Mouse (Mus musculus) fat pad, adult 2 months (tissue): ENCODE measurements around the gene Trpv3.
"Not testable (repeated sequence)": the region's sequence is repeated elsewhere in the genome, so short reads cannot be mapped to it uniquely, and the experiment has no call there.

Experiments used
- DNase-seq: peaks from one replicate; pipeline ENCODE4 v3.0.0-alpha.2; 2011; ENCODE audit warnings: low read depth, low spot score; ENCODE audit errors: extremely low read depth

Trpv3 gene

DNA sequence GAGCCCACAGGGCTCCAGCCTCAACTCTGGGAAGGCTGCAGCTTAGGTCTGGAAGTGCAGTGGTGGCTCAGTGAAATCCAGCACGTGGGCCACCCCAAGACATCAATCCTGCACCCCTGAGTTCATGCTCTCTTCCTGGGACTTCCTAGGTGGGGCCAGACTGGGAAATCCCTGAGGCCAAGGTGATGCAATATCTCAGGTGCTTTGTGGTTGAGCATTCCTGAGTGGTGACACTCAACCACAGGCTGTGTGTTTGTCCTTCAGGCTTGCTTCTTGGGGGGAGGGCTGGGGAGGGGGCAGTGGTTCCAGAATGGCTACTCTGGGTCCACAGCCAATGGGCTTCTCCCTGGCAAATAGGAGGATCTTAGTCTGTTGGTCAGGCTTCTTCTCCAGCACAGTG lies 16.7 kb downstream of the Trpv3 start:
- no peak for DNase-seq

DNA sequence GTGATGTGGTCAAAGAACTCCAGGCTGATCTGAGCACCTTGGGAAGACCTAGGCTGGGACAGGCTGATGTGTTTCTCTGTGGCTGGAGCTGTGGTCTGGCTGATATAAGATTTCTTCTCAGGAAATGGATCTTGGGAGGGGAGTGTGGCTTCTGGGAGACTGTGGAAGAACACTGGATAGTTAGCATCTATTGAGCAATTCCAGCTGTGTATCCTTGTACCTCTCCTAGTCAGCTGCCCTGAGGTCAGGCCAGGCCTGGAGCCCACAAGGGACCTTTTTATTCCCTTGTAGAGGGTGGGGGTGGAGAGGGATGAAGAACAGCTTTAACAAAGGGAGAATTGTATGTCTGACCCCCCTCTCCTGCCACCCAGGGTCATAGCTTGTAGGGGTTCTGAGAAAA lies 17.2 kb downstream of the Trpv3 start:
- no peak for DNase-seq

DNA sequence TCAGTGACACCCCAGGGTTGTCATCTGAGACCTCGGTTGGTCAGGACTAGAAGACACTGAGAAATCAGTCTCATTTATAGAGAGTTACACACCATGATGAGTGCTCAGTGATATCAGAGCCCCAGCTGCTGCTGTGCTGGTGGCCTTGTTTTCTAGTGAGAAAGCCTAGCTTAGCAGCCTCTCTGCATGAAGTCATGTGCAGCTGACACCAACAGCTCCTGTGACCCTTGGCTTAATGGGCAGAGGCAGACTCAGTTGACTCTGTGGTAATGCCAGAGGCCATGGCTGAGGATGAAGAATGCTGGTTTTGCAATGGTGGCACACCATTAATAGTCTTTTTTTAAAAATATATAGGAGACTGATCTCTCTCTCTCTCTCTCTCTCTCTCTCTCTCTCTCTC lies 22.4 kb downstream of the Trpv3 start:
- DNase-seq, result no peak

DNA sequence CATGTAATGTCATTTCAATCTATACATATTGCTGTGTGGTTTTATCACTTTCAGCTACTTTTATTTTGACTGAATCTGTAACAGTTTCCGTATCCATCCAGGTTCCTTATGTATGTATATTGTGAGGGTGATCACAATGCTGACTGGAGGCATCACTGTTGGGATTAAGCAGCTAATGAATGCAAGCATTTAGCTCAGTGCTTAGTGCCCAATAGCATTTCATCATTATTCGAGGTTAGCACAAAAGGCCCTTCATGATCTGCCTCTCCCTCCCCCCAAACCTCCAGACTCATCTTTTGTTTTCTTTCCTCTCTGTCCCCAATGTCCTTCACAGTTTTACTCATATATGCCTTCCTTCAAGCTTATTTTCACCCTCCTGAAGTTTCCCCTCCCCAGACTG lies 35.9 kb downstream of the Trpv3 start:
- no peak for DNase-seq

DNA sequence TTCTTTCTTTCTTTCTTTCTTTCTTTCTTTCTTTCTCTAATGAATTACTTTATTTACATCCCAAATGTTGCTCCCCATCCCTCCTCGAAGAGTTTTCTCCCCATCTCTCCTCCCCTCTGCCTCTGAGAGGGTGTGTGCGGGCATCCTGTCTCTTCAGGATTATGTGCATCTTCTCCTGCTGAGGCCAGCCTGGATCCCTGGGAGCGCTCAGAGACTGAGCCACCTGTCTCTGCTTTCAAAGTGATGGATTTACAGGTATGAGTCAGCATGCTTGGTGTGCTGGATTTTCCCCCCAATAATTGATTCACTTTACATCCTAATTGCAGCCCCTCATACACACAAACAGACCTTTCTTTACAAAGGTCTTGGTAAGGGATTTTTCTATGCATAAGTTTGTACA lies 48.8 kb downstream of the Trpv3 start:
- no peak for DNase-seq

DNA sequence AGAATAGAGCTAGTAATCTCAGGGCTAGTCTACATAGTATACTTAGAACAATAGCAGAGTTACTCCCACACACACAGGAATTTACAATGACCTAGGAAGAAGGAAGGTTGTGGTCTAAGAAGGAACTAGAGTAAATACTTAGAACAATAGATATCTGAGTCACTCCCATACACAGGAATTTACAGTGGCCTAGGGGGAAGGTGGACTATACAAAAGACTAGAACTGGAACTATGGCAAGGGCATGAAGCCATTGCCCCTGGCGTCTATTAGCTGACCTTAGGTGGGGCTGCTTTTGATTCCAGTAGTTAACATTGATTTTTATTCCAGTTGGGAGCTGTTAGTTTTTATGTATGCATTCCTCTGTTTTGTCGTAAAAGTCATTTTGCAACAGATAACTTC lies 51.4 kb downstream of the Trpv3 start:
- DNase-seq, result peak; percentile 3

DNA sequence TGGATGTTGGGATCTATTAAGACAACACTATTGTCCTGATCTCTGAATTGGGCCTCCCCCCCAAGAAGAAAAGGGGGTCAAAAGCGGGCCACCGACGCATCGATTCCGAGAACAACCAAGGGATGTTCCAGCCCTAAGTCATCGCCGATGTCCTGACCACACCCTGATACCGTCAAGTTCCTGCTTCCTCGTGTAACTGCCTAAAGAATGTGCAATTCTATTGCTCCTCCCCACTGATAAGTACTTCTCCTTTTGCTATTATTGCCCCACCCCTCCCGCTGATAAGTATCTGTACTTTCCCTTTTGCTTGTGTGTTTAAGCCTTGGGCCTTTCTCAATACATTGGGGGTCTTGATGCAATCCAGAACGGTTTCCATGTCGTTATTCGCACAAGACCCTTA lies 53.9 kb downstream of the Trpv3 start:
- not testable (repeated sequence) for DNase-seq

DNA sequence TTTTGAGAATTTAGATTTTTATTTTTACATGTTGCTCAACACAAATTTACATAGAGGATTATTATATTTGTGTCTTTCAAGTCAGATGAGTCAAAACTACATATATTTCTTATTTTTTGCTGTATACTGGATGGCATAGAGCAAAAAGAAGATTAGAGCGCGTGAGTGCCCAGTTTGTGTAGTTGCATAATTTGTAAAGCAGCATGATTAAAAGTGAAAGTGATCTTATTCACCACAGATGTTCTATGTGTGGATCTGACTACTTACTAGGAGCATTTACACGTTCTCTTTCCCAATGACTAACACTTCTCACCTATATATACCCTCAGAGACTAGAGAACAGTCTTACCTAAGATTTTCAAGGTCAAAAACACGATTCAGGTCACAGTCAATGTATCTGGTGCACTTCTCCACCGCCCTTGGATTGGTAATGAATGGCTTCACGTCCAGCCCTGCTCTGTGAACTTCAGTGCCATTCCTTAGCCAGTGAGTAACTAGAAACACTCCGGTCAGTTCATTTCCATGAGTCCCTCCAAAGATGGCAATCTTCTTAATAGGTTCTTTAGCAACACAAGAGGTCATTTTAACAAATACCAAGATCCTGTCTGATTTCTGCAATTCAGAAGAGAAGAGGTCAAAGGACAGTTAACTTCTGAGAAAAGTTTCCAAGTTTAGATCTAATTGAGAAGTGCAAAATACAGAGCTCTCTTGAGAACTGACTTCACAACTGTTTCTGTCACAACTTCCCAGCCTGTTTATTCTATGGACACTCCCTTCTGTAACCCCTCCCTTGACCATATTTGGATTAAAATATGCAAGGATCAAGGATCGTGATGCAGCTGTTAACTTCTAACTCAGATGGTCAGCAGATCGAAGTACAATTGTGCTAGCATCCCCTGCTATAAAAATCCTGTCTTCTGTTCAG lies 57.0 kb downstream of the Trpv3 start:
- DNase-seq, result no peak

DNA sequence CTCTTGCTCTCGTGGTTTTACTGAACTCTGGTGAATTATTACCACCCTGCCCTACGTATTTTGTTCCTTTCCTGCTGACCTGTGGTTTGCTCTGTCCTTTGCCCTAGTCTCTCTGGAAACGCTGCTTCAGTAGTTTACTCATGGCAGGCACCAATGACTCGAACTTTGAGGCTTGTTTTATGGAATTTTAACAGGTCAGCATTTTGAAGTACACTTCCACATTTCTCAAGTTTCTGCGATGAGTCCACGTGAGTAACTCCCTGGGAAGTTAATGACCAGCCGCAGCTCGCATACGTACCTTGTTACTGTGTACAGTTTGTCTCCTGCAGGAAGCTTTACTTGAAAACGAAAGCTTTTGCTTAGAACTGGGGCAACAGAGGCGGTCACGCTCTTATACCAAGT lies 59.3 kb downstream of the Trpv3 start:
- no peak for DNase-seq

DNA sequence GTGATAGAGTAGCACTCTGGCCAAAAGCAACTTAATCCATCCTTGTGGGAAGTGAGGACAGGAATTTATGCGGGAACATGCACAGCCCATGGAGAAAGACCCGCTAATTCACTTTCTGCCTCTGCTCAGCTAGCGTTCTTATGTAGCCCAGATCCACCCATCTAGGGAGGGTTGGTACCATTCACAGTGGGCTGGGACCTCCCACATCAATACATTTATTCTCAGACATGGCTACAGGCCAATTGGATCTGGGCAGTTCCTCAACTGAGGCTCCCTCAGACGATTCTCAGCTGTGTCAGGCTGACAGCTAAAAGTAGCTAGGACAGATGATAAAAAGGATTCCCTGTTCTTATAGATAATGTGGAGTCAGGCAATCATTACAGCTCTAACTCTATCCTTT lies 60.2 kb downstream of the Trpv3 start:
- no peak for DNase-seq

DNA sequence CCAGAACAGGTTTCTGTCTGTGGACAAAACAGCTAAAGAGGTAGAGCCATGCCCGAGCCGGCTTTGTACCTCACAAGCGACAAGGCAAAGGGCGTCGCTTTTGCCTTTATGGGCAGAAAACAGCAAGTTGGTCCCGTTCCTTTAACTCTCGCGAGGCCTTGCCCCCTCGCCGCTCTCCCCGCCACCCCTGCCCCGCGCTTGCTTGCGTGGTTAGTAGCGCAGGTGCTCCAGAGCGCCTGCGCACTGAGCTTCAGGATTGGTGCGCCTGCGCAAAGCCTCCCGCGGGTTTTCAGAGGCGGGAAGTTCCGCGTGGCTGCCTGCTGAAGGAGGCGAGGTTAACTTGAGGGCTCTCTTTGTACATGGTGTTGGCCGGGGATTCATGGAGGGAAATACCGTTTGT lies 62.3 kb downstream of the Trpv3 start, which contains the start of the genes Aspa, Gm49340 and Spata22:
TSS of gene Aspa (minus strand) at position 155 of the 400 bp plus-strand sequence.
TSS of gene Gm49340 (plus strand) at position 300 of the 400 bp plus-strand sequence.
TSS of gene Spata22 (plus strand) at position 300 of the 400 bp plus-strand sequence.
- DNase-seq, result no peak

DNA sequence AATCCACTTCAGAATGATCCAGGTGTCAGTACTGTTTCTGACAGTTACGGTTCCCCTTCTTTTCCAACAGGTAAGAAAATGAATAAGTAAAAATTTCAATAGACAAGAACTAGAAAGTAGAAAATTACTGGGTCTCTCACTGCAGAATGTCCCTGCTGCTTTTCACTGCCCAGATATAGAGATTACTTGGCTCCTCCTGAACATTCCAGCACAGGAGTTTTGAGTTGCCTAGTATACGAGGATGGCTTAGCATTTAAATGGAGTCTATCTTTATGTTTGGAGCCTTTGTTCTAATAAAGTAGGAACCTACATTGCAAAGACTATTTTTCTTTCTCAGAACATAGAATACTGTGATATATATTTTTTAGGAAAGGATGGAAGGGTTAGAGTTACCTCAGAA lies 66.2 kb downstream of the Trpv3 start:
- DNase-seq, result no peak

DNA sequence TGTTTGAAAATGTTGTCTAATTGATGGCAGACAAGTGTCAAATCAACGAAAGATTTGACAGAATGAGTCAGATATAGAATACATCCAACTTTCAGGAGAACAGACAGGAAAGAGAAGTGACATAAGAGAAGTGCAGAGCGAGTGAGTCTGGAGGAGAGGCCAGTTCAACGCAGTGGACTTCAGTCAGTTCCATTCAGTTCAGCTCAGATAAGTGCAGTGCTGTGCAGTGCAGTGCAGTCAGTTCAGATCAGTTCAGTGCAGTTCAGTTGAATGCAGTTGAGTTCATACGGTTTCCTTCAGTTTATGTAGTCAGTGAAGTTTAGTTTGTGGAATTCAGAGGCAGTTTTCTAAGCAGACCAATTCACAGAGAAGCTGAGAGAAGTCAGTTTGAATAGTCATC lies 69.7 kb downstream of the Trpv3 start:
- no peak for DNase-seq
